Mouse (Mus musculus) hindbrain, postnatal 0 days (tissue): ENCODE results near the gene Rtn4rl1. TPM values are rescaled to one million over a fixed set of nuclear protein-coding genes. Genes with fewer than 3 reads are reported as not detected.

Experiments
- ATAC-seq: fragments of 200-750 bp; cut with Nextera tagmentation; 2 replicates; pipeline ENCODE4 v1.8.0; 2017; ENCODE audit warnings: mild to moderate bottlenecking, moderate TSS enrichment, moderate library complexity
- DNase-seq: peaks from one replicate; pipeline ENCODE4 v3.0.0-alpha.2; 2015; ENCODE audit warnings: low spot score
- H3K27ac ChIP-seq: fragments of 300-500 bp; sonication (generic); 2 replicates; pipeline ENCODE4 v1.5.1; 2014; ENCODE audit warnings: mild to moderate bottlenecking
- H3K27me3 ChIP-seq: fragments of 300-500 bp; sonication (generic); 2 replicates; pipeline ENCODE4 v1.6.1; 2014; ENCODE audit warnings: low read length, mixed read lengths; ENCODE audit not compliant: insufficient read depth
- H3K36me3 ChIP-seq: fragments of 300-500 bp; sonication (generic); 2 replicates; pipeline ENCODE4 v1.6.1; 2014; ENCODE audit warnings: low read length, mixed read lengths; ENCODE audit not compliant: insufficient read depth
- H3K4me1 ChIP-seq: fragments of 300-500 bp; sonication (generic); 2 replicates; pipeline ENCODE4 v1.6.1; 2014; ENCODE audit warnings: antibody characterized with exemption, low read length, mixed read lengths; ENCODE audit not compliant: insufficient read depth
- H3K4me2 ChIP-seq: fragments of 300-500 bp; sonication (generic); 2 replicates; pipeline ENCODE4 v1.6.1; 2014; ENCODE audit warnings: low read depth, mild to moderate bottlenecking, low read length, moderate library complexity, mixed read lengths
- H3K4me3 ChIP-seq: fragments of 300-500 bp; sonication (generic); 2 replicates; pipeline ENCODE4 v1.5.1; 2014; ENCODE audit warnings: low read length
- H3K9ac ChIP-seq: fragments of 300-500 bp; sonication (generic); replicated peaks from 2 replicates; pipeline ENCODE4 v1.6.1; 2014; ENCODE audit warnings: mild to moderate bottlenecking, low read length, moderate library complexity, mixed read lengths
- H3K9me3 ChIP-seq: fragments of 300-500 bp; sonication (generic); 2 replicates; pipeline ENCODE4 v1.6.1; 2016; ENCODE audit warnings: low read length, mixed read lengths
- CTCF ChIP-seq: IDR thresholded peaks from 2 replicates; pipeline ENCODE4 v1.5.1; 2016; ENCODE audit warnings: antibody characterized with exemption, control low read depth, low read depth
- WGBS: fragments of 180-500 bp; shearing (Covaris S2); extraction: QIAGEN DNeasy Blood & Tissue Kit; methylation state at CpG from one replicate; pipeline ENCODE4 v1.1.7; 2014; 5-methylcytosine and 5-hydroxymethylcytosine counted together
- microRNA counts: library from miRNA; unstranded; fragments of <30 nt; microRNA quantifications from one replicate; lab custom pipeline; 2015
- microRNA-seq, 2 experiments: library from miRNA; unstranded; fragments of <30 nt; microRNA quantifications; one replicate each; pipeline ENCODE4; 2016
- polyA plus RNA-seq: library from polyadenylated mRNA; unstranded; fragments of >200 nt; fragmentation: Nextera tagmentation; extraction: Ambion mirVana; gene quantifications from 2 replicates; pipeline ENCODE4 v1.2.1, GENCODE M21; 2015
- total RNA-seq: library from RNA; depleted of rRNA; stranded (reverse); fragments of >200 nt; gene quantifications from 2 replicates; pipeline ENCODE4 v1.2.3, GENCODE M21; 2014; rRNA removed

The Rtn4rl1 gene
- total and polyA plus RNA-seq, 2 experiments from 2014 or later: 10.7 to 13.4 TPM

DNA sequence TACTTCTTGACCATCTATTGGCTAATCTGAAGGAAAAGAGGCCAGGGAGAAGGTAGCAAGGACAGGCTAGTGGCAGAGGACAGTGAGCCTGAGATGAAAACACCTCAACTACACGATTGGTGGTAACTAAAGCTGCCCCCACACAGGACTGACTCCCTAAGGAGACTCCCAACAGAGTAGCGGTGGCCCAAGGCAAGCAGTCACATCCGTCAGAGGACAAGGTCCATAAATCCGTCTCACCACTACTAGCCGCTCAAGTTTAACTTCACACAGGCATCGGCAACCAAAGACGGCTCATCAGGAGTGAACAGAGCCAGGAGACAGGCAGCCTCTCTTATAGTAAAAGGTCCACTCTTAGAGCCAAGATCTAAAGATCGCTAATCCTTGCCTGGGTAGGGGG, 117.2 kb downstream of the Rtn4rl1 start:
- H3K4me1 ChIP-seq: no peaks in the 10 kb centered on the region
- no peak for TF ChIP-seq CTCF
- H3K9ac ChIP-seq: no peak overlapping the region
- H3K27me3 ChIP-seq: no peaks in the 10 kb centered on the region
- ATAC-seq (no peak), DNase-seq (no peak)
- WGBS: 94% methylated on average over 8 of the region's 8 CpGs
- H3K36me3 ChIP-seq: peaks cover 50% of the 10 kb centered on the region
- H3K4me3 ChIP-seq: no peak overlapping the region
- no peaks in the 10 kb centered on the region for H3K9me3 ChIP-seq
- no peak overlapping the region for H3K27ac ChIP-seq
- no peak overlapping the region for H3K4me2 ChIP-seq

DNA sequence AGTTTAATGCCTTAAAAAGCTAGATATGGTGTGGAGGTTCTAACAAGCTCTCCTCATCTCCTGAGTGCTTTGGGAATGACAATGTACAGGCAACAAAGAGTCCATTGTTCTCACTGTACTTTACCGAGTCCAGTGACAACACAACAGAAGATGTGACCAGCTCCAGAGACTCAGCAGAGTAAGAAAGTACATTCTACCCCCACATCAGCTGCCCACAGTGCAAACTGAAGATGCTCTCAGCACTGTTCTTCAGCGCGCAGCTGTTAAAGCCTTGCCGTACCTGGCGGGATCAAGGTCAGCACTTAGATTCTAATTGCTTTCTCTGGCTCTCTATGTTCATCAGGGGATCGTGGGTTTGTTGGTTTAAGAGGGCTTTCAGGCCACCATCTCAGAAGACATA, 118.2 kb downstream of the Rtn4rl1 start:
- H3K36me3 ChIP-seq: peaks cover 42% of the 10 kb centered on the region
- TF ChIP-seq CTCF: no peak

DNA sequence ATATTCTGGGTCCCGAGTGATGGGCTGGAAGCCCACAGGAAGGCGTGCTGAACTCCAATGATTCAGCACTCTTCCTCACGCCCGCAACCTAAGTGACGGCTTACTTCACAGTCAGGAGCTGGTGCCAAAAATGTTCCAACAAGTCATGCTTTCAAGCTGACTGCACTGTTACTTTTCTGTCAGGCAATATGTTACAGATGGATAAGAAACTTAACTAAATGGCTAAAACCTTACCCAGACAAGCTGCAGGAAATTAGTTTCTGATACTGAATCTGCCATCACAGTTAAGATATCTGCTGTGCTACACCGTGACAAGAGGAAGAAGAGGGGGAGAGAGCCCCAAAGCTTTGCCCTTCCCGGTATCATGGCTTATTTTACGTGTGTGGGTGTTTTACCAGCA, 120.3 kb downstream of the Rtn4rl1 start:
- H3K36me3 ChIP-seq: peaks cover 37% of the 10 kb centered on the region
- H3K9me3 ChIP-seq: no peaks in the 10 kb centered on the region
- H3K4me3 ChIP-seq: no peak overlapping the region
- no peak overlapping the region for H3K9ac ChIP-seq
- DNase-seq: no peak
- H3K4me1 ChIP-seq: no peaks in the 10 kb centered on the region
- no peaks in the 10 kb centered on the region for H3K27me3 ChIP-seq
- WGBS: 89% methylated on average over 8 of the region's 8 CpGs
- no peak for TF ChIP-seq CTCF
- H3K4me2 ChIP-seq: no peak overlapping the region
- no peak for ATAC-seq
- H3K27ac ChIP-seq: no peak overlapping the region

More for the DNA sequence above, 118.2 kb downstream of the Rtn4rl1 start:
- DNase-seq: no peak
- H3K27ac ChIP-seq: no peak overlapping the region
- no peaks in the 10 kb centered on the region for H3K27me3 ChIP-seq
- no peak overlapping the region for H3K4me2 ChIP-seq
- no peak overlapping the region for H3K9ac ChIP-seq
- no peak overlapping the region for H3K4me3 ChIP-seq
- no peaks in the 10 kb centered on the region for H3K4me1 ChIP-seq
- ATAC-seq: no peak
- WGBS: 83% methylated on average over 6 of the region's 6 CpGs
- no peaks in the 10 kb centered on the region for H3K9me3 ChIP-seq

MicroRNAs encoded within 50 kb of the gene (microRNA counts, 519-probe panel; counts per million panel counts)
- 5,155 counts per million, percentile 86 among the panel's probes with 10 or more counts for microRNA mmu-miR-132 (lab: Ali Mortazavi, UCI)
- not detected for microRNA mmu-miR-212 (lab: Ali Mortazavi, UCI)

Small RNA genes within 50 kb of the gene (microRNA-seq; reads per million reads assigned to microRNA genes)
- gene Mir132: 2,274 to 2,506 reads per million in 2 experiments
- gene Mir212: 111 reads per million in 2 experiments

Other genes with a start within 250 kb of the Rtn4rl1 start
- gene Hic1, start 24.3 kb upstream of the Rtn4rl1 start, total RNA-seq: 8.5 and 12.9 TPM in 2 replicates
- gene Hic1, start 24.3 kb upstream of the Rtn4rl1 start, polyA plus RNA-seq: 1.7 TPM in 2 replicates
- 11.0 and 17.6 TPM in 2 replicates for gene Ovca2, start 14.9 kb upstream of the Rtn4rl1 start, total RNA-seq
- gene Ovca2, start 14.9 kb upstream of the Rtn4rl1 start, polyA plus RNA-seq: 11.7 and 15.7 TPM in 2 replicates
- 31.3 and 39.2 TPM in 2 replicates for gene Dph1, start 2.5 kb upstream of the Rtn4rl1 start, total RNA-seq
- gene Dph1, start 2.5 kb upstream of the Rtn4rl1 start, polyA plus RNA-seq: 13.5 and 13.6 TPM in 2 replicates
- 66.9 and 105 TPM in 2 replicates for gene Rpa1, start 154.5 kb downstream of the Rtn4rl1 start, total RNA-seq
- gene Rpa1, start 154.5 kb downstream of the Rtn4rl1 start, polyA plus RNA-seq: 51.1 and 55.5 TPM in 2 replicates
- gene Smyd4, start 154.7 kb downstream of the Rtn4rl1 start, total RNA-seq: 12.7 and 14.1 TPM in 2 replicates
- 17.1 and 17.7 TPM in 2 replicates for gene Smyd4, start 154.7 kb downstream of the Rtn4rl1 start, polyA plus RNA-seq
- 56.6 and 57.6 TPM in 2 replicates for gene Serpinf1, start 228.9 kb downstream of the Rtn4rl1 start, total RNA-seq
- 41.5 and 47.1 TPM in 2 replicates for gene Serpinf1, start 228.9 kb downstream of the Rtn4rl1 start, polyA plus RNA-seq
- gene Serpinf2, start 245.8 kb downstream of the Rtn4rl1 start, total RNA-seq: 0.05 TPM in 1 of 2 replicates, not detected in the other
- gene Serpinf2, start 245.8 kb downstream of the Rtn4rl1 start, polyA plus RNA-seq: not detected in 2 replicates